ENCODE assay signal across 21 mouse cellular contexts in genomic region chr12:83151474-83151873, GRCm38 (mm10).
DNase-seq lines count a peak whose midpoint lies in the region; ATAC-seq lines count a peak whose summit lies in the region.
"Had no signal": no experiment of that assay in that cellular context is flagged by ENCODE, and none has a peak within 500 bp of the region (broad histone marks: within the 10 kb centered on the region; RNA-seq: fewer than 3 reads in every experiment).

No protein-coding gene starts in this region.

- no peak overlapping the region for H3K9ac ChIP-seq in kidney, embryonic 14.5 days (ENCODE audit: low read depth, low read length)
- H3K9ac ChIP-seq: limb, embryonic 15.5 days; stomach, embryonic 15.5 days had no signal

- WGBS in kidney, embryonic 14.5 days = 83% methylated on average over 2 of the region's 2 CpGs

- H3K4me2 ChIP-seq in kidney, embryonic 14.5 days (replicated peaks; ENCODE audit: low read depth, low read length) = no peak overlapping the region
- H3K4me2 ChIP-seq: heart, embryonic 11.5 days; limb, embryonic 15.5 days; stomach, embryonic 15.5 days had no signal

- no peak overlapping the region for H3K4me3 ChIP-seq in kidney, embryonic 14.5 days (ENCODE audit: low read length)
- H3K4me3 ChIP-seq: limb, embryonic 15.5 days; stomach, embryonic 15.5 days had no signal

- H3K36me3 ChIP-seq in kidney, embryonic 14.5 days (ENCODE audit: control insufficient read depth, insufficient read depth, low read length) = no peaks in the 10 kb centered on the region
- H3K36me3 ChIP-seq: G1E; limb, embryonic 15.5 days; stomach, embryonic 15.5 days had no signal

- DNase-seq in adrenal gland, postnatal 10 days = peak; percentile 21
- DNase-seq in adrenal gland, postnatal 4 days (ENCODE audit: low spot score in 2 of 2) = no peak
- peak; percentile 72 for DNase-seq in left cerebral cortex, postnatal 4 days
- no peak for DNase-seq in left cerebral cortex, adult 11 months (ENCODE audit: low spot score)
- DNase-seq in cerebellum, adult 18-20 months = peak; percentile 61 to 65
- DNase-seq in cerebellum, postnatal 36 days = peak; percentile 59 to 60
- no peak for DNase-seq in right cerebral cortex, postnatal 10 days (ENCODE audit: low spot score in 2 of 2)
- DNase-seq: adrenal gland, adult 8-10 months; gastrocnemius, postnatal 25 days; kidney, adult 2 months; kidney, postnatal 36 days; lung, postnatal 4 days; midbrain, embryonic 14.5 days; thymus, adult 2 months had no signal

- no peak overlapping the region for H3K27ac ChIP-seq in kidney, embryonic 14.5 days (ENCODE audit: low read depth, low read length)
- H3K27ac ChIP-seq: limb, embryonic 15.5 days; stomach, embryonic 15.5 days had no signal

- no peaks in the 10 kb centered on the region for H3K27me3 ChIP-seq in kidney, embryonic 14.5 days (ENCODE audit: control insufficient read depth, insufficient read depth, low read length)
- H3K27me3 ChIP-seq: limb, embryonic 15.5 days; stomach, embryonic 15.5 days had no signal

- no peak for ATAC-seq in kidney, embryonic 14.5 days (ENCODE audit: low FRiP score, low TSS enrichment)
- ATAC-seq: CD4-positive, CD25-positive, alpha-beta regulatory T cell, adult 4 months; hindbrain, embryonic 16.5 days had no signal

- no peaks in the 10 kb centered on the region for H3K9me3 ChIP-seq in kidney, embryonic 14.5 days (ENCODE audit: control insufficient read depth, low read length)
- H3K9me3 ChIP-seq: G1E; limb, embryonic 15.5 days; stomach, embryonic 15.5 days had no signal

- intact Hi-C loops in left cerebral cortex, postnatal 4 days (cut with DNase I) = no loop called here

- no peaks in the 10 kb centered on the region for H3K4me1 ChIP-seq in kidney, embryonic 14.5 days (ENCODE audit: control insufficient read depth, insufficient read depth, low read length)
- H3K4me1 ChIP-seq: stomach, embryonic 15.5 days had no signal

Comparison
In these comparisons a context has a peak if more than half of its experiments do, and no peak if none do; other contexts are left out.
1. DNase-seq: peak in adrenal gland, postnatal 10 days (single experiment), left cerebral cortex, postnatal 4 days (single experiment), cerebellum, adult 18-20 months (2 of 2) and cerebellum, postnatal 36 days (2 of 2); none in adrenal gland, postnatal 4 days (0 of 2), left cerebral cortex, adult 11 months (single experiment) and right cerebral cortex, postnatal 10 days (0 of 2).